Mouse (Mus musculus) layer of hippocampus, adult 9-10 months (tissue): ENCODE data around the gene Vmn1r62.
"Not testable (repeated sequence)": the region's sequence is repeated elsewhere in the genome, so short reads cannot be mapped to it uniquely, and the experiment has no call there.

Experiments
- DNase-seq: peaks from one replicate; pipeline ENCODE4 v3.0.0; 2022; ENCODE audit warnings: low spot score

Vmn1r62 gene

GRCm38 (mm10) chr7:5673331-5673730 is at the start of gene Vmn1r62:
Gene Vmn1r62, plus strand, starts transcription at chr7:5673631.
- DNase-seq = not testable (repeated sequence)
